Mouse (Mus musculus) intestine, embryonic 15.5 days (tissue): ENCODE data around the gene Srcin1. TPM values are rescaled to one million over a fixed set of nuclear protein-coding genes. Genes with fewer than 3 reads are reported as not detected.

ENCODE experiments used
- ATAC-seq: fragments of 200-750 bp; cut with Nextera tagmentation; 2 replicates; pipeline ENCODE4 v1.8.0; 2017; ENCODE audit warnings: moderate TSS enrichment, moderate library complexity
- H3K27ac ChIP-seq: fragments of 300-500 bp; sonication (generic); 2 replicates; pipeline ENCODE4 v1.5.1; 2015; ENCODE audit warnings: mild to moderate bottlenecking, inconsistent platforms
- H3K27me3 ChIP-seq: fragments of 300-500 bp; sonication (generic); replicated peaks from 2 replicates; pipeline ENCODE4 v1.6.1; 2015; ENCODE audit warnings: inconsistent platforms
- H3K36me3 ChIP-seq: fragments of 300-500 bp; sonication (generic); 2 replicates; pipeline ENCODE4 v1.6.1; 2015; ENCODE audit warnings: inconsistent platforms
- H3K4me1 ChIP-seq: fragments of 300-500 bp; sonication (generic); replicated peaks from 2 replicates; pipeline ENCODE4 v1.6.1; 2015; ENCODE audit warnings: inconsistent platforms
- H3K4me2 ChIP-seq: fragments of 300-500 bp; sonication (generic); replicated peaks from 2 replicates; pipeline ENCODE4 v1.6.1; 2015; ENCODE audit warnings: mild to moderate bottlenecking, inconsistent platforms
- H3K4me3 ChIP-seq: fragments of 300-500 bp; sonication (generic); replicated peaks from 2 replicates; pipeline ENCODE4 v1.5.1; 2015; ENCODE audit warnings: inconsistent platforms
- H3K9ac ChIP-seq: fragments of 300-500 bp; sonication (generic); 2 replicates; pipeline ENCODE4 v1.6.1; 2015; ENCODE audit warnings: inconsistent platforms
- H3K9me3 ChIP-seq: fragments of 300-500 bp; sonication (generic); 2 replicates; pipeline ENCODE4 v1.6.1; 2016; ENCODE audit warnings: inconsistent platforms
- WGBS: fragments of 180-500 bp; shearing (Covaris S2); methylation state at CpG from one replicate; pipeline ENCODE4 v1.1.7; 2015; 5-methylcytosine and 5-hydroxymethylcytosine counted together
- polyA plus RNA-seq: library from polyadenylated mRNA; unstranded; fragments of >200 nt; fragmentation: Nextera tagmentation; extraction: Ambion mirVana; gene quantifications from 2 replicates; pipeline ENCODE4 v1.2.1, GENCODE M21; 2015

Srcin1 gene
- polyA plus RNA-seq, 1 experiment from 2014 or later = 0.25 TPM

DNA sequence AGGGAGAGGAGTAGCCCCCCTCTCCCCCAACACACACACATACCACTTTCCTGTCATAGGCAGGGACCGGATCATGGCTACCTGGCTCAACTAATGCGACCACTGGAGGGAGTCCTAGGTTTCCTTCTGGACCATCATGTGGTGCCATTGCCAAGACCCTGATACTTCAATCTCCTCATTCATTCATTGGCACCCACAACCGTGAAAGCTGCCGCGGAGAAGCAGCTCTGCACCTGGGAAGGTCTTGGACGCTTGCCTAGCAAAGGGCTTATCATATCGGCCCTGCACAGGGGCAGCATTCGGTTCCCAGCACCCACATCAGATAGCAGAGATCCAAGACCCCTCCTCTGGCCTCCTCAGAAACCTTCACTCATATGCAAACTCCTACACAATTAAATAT lies 69.7 kb downstream of the Srcin1 start:
- Histone ChIP-seq H3K4me3 (no peak overlapping the region), H3K4me2 (no peak overlapping the region), H3K4me1 (0 out of 2 replicates have a peak, but pooled peaks cover 7% of the 10 kb centered on the region), H3K27me3 (0 out of 2 replicates have a peak, but pooled peaks cover 6% of the 10 kb centered on the region), H3K9me3 (no peaks in the 10 kb centered on the region), H3K27ac (no peak overlapping the region), H3K9ac (no peak overlapping the region), H3K36me3 (no peaks in the 10 kb centered on the region; the same call in 1 of the 2 replicates)
- ATAC-seq = no peak
- 56% methylated on average over 8 of the region's 8 CpGs for whole genome bisulfite sequencing

DNA sequence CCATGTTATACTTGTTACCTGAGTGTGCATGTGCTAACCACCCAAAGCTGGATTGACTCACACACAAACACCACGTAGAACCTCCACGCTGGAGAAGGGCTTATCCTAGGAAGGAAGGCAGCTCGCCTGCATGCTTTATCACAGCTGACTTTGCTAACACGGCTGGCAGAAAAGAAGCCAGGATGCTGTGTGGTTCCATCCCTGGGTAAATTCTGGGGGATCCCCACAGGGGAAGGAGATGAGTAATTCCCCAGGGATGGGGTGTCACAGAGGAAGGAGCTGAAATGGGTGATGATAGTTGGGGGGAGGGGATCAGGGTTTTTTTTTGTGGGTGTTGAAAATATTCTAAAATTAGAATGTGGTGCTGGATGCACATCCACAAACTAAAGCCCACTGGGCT lies 70.2 kb downstream of the Srcin1 start:
- no peaks in the 10 kb centered on the region for H3K9me3 ChIP-seq
- H3K4me1 ChIP-seq = peaks cover 8% of the 10 kb centered on the region; the same call in 1 of the 2 replicates
- no peak overlapping the region for H3K9ac ChIP-seq
- ATAC-seq = no peak
- H3K4me2 ChIP-seq = no peak overlapping the region
- H3K4me3 ChIP-seq = no peak overlapping the region
- no peak overlapping the region for H3K27ac ChIP-seq
- WGBS = 74% methylated on average over 4 of the region's 4 CpGs
- H3K36me3 ChIP-seq = no peaks in the 10 kb centered on the region; the same call in 1 of the 2 replicates
- H3K27me3 ChIP-seq = peaks cover 11% of the 10 kb centered on the region

DNA sequence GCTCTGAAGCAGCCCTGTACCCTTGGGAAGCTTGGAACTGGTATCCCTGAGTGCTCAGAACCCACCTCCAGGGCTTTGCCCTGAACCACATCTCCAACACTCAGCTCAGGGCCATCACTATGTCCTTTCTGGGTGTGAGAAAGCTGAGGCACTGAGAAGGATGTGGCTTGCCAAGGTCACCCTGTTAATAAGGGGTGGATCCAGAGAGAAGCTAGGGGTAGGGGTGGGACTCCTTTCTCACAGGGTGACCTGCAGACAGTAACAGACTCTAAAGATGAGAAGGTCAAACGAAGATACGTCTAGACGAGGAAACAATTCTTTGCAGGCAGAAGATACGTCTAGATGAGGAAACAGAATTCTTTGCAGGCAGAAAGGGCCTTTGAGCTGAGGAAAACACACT lies 73.1 kb downstream of the Srcin1 start:
- 73% methylated on average over 4 of the region's 4 CpGs for WGBS
- peaks cover 34% of the 10 kb centered on the region for H3K27me3 ChIP-seq
- no peak overlapping the region for H3K4me3 ChIP-seq
- H3K4me2 ChIP-seq = no peak overlapping the region
- no peaks in the 10 kb centered on the region for H3K9me3 ChIP-seq
- no peak overlapping the region for H3K9ac ChIP-seq
- no peak overlapping the region for H3K27ac ChIP-seq
- peaks cover 15% of the 10 kb centered on the region for H3K4me1 ChIP-seq
- ATAC-seq = no peak
- H3K36me3 ChIP-seq = no peaks in the 10 kb centered on the region; the same call in 1 of the 2 replicates

DNA sequence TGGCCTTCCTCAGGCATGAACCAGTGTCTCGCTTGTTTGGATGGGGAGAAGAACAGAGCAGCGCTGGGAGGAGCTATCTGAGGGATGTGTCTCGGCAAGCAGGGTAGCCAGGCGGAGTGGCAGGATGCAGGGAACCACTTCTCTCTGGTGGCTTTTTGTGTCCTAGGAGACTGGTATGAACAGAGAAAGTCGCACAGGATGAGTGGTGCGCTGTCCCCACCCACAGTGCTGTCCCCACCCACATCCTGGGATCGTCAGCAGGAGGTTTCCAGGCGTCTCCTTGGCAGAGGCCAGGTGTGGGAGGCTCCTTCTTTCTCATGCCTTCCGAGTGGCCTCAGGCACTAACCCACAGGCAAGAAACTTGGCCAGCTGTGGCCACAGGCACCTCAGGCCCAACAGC lies 73.6 kb downstream of the Srcin1 start:
- peak; percentile 44; the same call in 1 of the 2 replicates for ATAC-seq
- Histone ChIP-seq H3K27me3 (peaks cover 34% of the 10 kb centered on the region), H3K9me3 (no peaks in the 10 kb centered on the region), H3K27ac (no peak overlapping the region), H3K4me1 (peaks cover 18% of the 10 kb centered on the region), H3K9ac (no peak overlapping the region), H3K36me3 (peaks cover under 1% of the 10 kb centered on the region; the same call in 1 of the 2 replicates), H3K4me3 (no peak overlapping the region), H3K4me2 (no peak overlapping the region)
- 41% methylated on average over 9 of the region's 9 CpGs for WGBS

DNA sequence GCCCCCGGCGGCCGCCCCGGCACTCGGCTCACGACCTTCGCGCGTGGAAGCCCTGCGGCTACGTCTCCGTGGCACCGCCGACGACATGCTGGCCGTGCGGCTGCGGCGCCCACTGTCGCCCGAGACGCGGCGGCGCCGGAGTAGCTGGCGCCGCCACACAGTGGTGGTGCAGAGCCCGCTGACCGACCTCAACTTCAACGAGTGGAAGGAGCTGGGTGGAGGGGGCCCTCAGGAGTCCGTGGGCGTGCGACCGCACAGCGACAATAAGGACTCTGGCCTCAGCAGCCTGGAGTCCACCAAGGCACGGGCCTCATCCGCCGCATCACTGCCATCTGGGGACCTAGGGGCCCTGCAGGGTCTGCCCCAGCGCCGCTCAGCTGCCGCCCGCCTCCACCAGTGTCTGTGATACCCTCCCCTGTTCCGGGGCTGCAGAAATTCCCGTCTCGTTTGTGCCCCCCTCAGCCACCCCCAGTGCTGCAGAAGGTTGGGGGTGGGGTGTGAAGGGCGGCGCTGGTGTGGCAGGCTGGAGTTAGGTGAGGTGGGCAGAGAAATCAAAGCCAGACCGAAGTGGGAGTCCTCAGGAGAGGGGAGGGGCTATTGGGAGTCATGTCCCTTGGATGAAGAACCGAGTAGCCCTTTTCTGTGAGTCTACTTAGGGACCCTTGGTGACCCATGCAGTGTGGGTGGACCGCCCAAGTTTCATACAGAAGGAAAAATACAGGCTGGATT lies 75.1 kb downstream of the Srcin1 start:
- Histone ChIP-seq H3K4me1 (peaks cover 18% of the 10 kb centered on the region), H3K36me3 (peaks cover 5% of the 10 kb centered on the region; the same call in 1 of the 2 replicates), H3K27me3 (peaks cover 34% of the 10 kb centered on the region), H3K9me3 (no peaks in the 10 kb centered on the region), H3K9ac (peak overlapping the region; percentile 23; the same call in 1 of the 2 replicates), H3K27ac (no peak overlapping the region), H3K4me2 (peak overlapping the region; percentile 63), H3K4me3 (peak overlapping the region; percentile 31)
- 35% methylated on average over 51 of the region's 51 CpGs for WGBS
- no peak for ATAC-seq

DNA sequence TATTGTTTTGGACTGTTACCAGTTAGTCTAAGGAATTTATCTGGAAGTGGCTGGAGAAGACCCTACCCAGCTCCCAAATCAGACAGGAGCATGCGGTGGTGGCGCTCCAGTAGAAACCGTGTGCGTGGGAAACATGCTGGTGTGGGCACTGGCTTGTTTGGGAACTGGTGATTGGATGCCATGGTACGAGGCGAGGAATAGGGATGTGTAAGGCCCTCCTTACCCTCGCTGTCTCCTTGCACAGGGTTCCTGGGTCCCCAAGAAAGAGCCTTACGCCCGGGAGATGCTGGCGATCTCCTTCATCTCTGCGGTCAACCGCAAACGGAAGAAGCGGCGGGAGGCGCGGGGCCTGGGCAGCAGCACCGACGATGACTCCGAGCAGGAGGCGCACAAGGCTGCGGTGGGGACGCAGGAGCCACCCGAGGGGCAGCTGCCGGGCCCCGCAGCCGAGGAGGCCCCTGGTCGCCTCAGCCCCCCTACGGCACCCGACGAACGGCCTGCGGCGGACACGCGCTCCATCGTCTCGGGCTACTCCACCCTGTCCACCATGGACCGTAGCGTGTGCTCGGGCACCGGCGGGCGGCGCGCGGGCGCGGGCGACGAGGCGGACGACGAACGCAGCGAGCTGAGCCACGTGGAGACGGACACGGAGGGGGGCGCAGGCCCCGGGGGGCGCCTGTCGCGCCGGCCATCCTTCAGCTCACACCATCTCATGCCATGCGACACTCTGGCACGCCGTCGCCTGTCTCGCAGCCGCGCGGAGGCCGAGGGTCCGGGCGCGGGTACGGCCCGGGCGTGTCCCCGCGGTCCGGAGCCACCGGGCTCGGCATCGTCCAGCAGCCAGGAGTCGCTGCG lies 75.9 kb downstream of the Srcin1 start, which contains the start of gene 4933428G20Rik:
Gene 4933428G20Rik (minus strand): TSS at position 476 of the 855 bp plus-strand sequence.
- 28% methylated on average over 77 of the region's 88 CpGs for WGBS
- ATAC-seq = no peak
- Histone ChIP-seq H3K4me3 (peak within 1 kb of the TSS; percentile 31), H3K27ac (no peak within 1 kb of the TSS), H3K4me2 (peak within 1 kb of the TSS; percentile 63), H3K9ac (peak within 1 kb of the TSS; percentile 23; the same call in 1 of the 2 replicates), H3K27me3 (peaks cover 30% of the 10 kb centered on the region), H3K4me1 (peaks cover 18% of the 10 kb centered on the region), H3K36me3 (peaks cover 5% of the 10 kb centered on the region; the same call in 1 of the 2 replicates), H3K9me3 (no peaks in the 10 kb centered on the region)

DNA sequence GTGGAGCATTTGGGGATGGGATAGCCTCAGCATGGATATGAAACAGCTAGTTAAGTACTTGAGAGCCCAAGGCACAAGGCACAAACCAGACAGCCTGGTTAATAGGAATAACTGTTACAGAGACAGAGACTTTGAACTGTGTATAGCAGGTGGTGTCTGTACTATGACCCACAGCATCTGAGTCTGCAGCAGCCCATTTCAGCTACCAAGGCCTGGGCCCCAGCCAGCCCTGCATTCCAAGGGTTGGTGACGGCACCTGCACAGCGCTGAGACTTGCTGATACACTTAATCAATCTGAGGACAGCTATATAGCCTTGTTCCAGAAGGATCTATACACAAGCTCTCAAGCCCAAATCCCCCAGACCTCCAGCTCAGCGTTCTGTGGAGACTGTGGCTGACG lies 78.4 kb downstream of the Srcin1 start:
- 68% methylated on average over 4 of the region's 4 CpGs for WGBS
- no peak overlapping the region for H3K9ac ChIP-seq
- peaks cover 16% of the 10 kb centered on the region for H3K4me1 ChIP-seq
- H3K9me3 ChIP-seq = no peaks in the 10 kb centered on the region
- H3K27me3 ChIP-seq = peaks cover 30% of the 10 kb centered on the region
- peak; percentile 88 for ATAC-seq
- H3K27ac ChIP-seq = no peak overlapping the region
- H3K4me2 ChIP-seq = no peak overlapping the region
- no peak overlapping the region for H3K4me3 ChIP-seq
- H3K36me3 ChIP-seq = peaks cover 12% of the 10 kb centered on the region; the same call in 1 of the 2 replicates

DNA sequence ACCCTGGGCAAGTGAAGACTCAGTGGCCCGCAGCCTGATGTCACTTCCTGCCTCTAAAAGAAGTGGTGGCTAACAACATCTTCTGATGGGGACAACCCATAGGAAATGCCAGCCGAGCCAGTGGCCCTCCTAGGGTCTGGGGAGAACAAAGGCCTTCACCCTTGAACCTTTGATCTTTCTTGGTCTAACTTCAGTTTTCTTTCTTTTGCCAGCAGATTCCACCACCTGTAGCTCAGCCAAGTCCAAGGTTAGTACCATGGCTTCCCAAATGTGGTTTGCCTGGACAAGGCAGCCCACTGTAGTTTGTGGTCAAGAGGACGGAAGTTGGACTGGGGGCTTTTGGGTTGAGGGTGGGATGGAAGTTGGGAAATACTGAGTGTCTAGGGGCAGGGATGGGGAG lies 83.2 kb downstream of the Srcin1 start:
- 84% methylated on average over 3 of the region's 3 CpGs for WGBS
- no peak overlapping the region for H3K4me2 ChIP-seq
- peaks cover 24% of the 10 kb centered on the region for H3K36me3 ChIP-seq

DNA sequence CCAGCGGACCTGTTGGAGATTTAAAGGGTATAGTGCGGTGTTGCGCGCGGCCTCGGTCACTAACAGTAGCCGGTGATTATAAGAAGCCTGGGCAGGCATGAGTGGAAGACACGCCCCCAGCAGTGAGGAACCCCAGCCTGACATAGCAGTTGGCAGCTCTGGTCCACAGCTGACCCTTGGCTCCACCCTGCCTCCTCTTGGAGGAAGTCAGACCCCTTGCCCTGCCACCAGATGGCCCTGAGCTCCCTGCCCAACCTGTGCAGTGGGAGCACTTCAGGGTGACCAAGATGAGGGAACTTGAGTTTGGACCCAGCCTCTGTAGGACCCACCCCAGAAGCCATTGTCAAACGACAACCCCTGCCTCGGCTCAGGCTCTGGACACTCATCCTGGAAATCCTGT lies 84.3 kb downstream of the Srcin1 start:
- Histone ChIP-seq H3K36me3 (peaks cover 19% of the 10 kb centered on the region), H3K4me1 (no peaks in the 10 kb centered on the region), H3K27ac (no peak overlapping the region), H3K4me2 (no peak overlapping the region), H3K27me3 (no peaks in the 10 kb centered on the region; the same call in 1 of the 2 replicates), H3K9ac (no peak overlapping the region), H3K4me3 (no peak overlapping the region), H3K9me3 (no peaks in the 10 kb centered on the region)
- ATAC-seq = no peak
- 79% methylated on average over 10 of the region's 10 CpGs for WGBS

More for the DNA sequence above, 83.2 kb downstream of the Srcin1 start:
- Histone ChIP-seq H3K4me3 (no peak overlapping the region), H3K9ac (no peak overlapping the region), H3K9me3 (no peaks in the 10 kb centered on the region), H3K27ac (no peak overlapping the region), H3K4me1 (0 out of 2 replicates have a peak, but pooled peaks cover 3% of the 10 kb centered on the region), H3K27me3 (no peaks in the 10 kb centered on the region; the same call in 1 of the 2 replicates)
- ATAC-seq = no peak

DNA sequence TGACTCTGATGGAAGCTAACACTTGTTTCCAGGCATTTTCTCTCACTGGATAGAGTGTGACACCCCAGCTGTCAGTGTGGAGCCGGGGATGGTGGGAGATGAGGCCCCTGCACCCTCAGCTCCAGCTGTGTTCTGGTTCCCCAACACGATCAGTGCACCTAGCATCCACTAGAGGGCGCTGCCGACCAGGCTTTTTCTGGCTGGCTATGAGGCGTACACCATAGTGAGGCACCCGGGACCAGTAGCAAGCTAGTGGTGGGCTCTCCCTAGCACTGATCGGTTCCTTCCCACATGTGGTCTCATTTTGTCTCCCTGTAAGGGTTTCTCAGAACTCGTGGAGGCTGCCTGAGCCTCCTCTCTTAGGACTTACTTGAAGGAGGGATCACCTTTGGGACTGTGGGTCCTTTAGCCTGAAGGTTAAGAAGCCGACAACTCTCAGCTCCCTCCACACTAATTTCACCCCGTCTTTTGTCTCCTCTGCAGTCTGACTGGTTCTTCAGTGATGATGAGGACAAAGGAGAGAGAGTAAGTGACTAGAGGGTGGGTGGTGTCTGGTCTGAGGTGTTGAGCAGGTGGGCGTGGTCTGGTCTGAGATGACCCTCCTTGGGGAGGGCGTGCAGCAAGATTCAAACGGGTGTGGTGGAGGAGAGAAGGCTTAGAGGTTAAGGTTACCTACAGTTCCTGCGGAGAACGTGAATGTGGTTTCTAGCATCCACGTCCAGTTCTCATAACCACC lies 86.2 kb downstream of the Srcin1 start:
- H3K27me3 ChIP-seq = no peaks in the 10 kb centered on the region
- no peak overlapping the region for H3K4me3 ChIP-seq
- peak; percentile 76 for ATAC-seq
- peaks cover 23% of the 10 kb centered on the region for H3K36me3 ChIP-seq
- H3K27ac ChIP-seq = no peak overlapping the region
- WGBS = 34% methylated on average over 16 of the region's 16 CpGs
- H3K9me3 ChIP-seq = no peaks in the 10 kb centered on the region
- no peak overlapping the region for H3K4me2 ChIP-seq
- H3K4me1 ChIP-seq = no peaks in the 10 kb centered on the region
- no peak overlapping the region for H3K9ac ChIP-seq

DNA sequence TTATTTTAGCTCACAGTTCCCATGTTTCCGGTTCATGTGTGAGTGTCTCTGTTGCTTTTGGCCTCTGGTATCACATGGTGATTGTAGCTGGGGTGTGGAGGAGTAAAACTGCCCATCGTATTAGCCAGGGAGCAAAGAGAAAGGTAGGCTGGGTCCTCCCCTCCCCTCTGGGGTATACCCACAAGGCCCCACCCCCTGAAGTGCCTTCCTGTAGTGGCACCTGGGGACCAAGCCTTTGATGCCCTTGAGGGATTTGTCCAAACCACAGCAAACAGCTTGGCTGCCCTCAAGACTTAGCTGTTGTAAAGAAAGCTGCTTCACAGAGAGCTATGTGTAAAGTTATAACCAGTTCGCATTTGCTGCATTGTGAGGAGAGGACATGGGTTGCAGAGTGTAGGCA lies 88.3 kb downstream of the Srcin1 start:
- H3K4me3 ChIP-seq = no peak overlapping the region
- H3K9me3 ChIP-seq = no peaks in the 10 kb centered on the region
- H3K36me3 ChIP-seq = peaks cover 16% of the 10 kb centered on the region
- H3K9ac ChIP-seq = no peak overlapping the region
- no peaks in the 10 kb centered on the region for H3K4me1 ChIP-seq
- no peak overlapping the region for H3K27ac ChIP-seq
- no peaks in the 10 kb centered on the region for H3K27me3 ChIP-seq
- 77% methylated on average over 3 of the region's 3 CpGs for WGBS
- H3K4me2 ChIP-seq = no peak overlapping the region
- no peak for ATAC-seq
